Mouse (Mus musculus): ENCODE measurements around the gene Man1a2. TPM values are rescaled to one million over a fixed set of nuclear protein-coding genes. Genes with fewer than 3 reads are reported as not detected.

Gene Man1a2
- polyA plus RNA-seq, 1 experiment from 2014 or later = 67.2 TPM

GRCm38 (mm10) chr3:100515754-100516141 is 169.6 kb downstream of the Man1a2 start:
- WGBS = 85% methylated on average over 5 of the region's 5 CpGs
- H3K9me3 ChIP-seq (replicated peaks) = no peaks in the 10 kb centered on the region
- H3K4me3 ChIP-seq (replicated peaks) = no peak overlapping the region

GRCm38 (mm10) chr3:100515093-100515753 is 170.1 kb downstream of the Man1a2 start:
- Histone ChIP-seq H3K9ac (no peak overlapping the region), H3K4me3 (replicated peaks) (no peak overlapping the region), H3K27ac (no peak overlapping the region), H3K4me1 (no peaks in the 10 kb centered on the region), H3K9me3 (replicated peaks) (no peaks in the 10 kb centered on the region), H3K36me3 (no peaks in the 10 kb centered on the region), H3K4me2 (no peak overlapping the region), H3K27me3 (no peaks in the 10 kb centered on the region)
- 83% methylated on average over 8 of the region's 8 CpGs for WGBS
- ATAC-seq (replicated peaks; ENCODE audit: low FRiP score) = no peak

More at GRCm38 (mm10) chr3:100515754-100516141, 169.6 kb downstream of the Man1a2 start:
- no peaks in the 10 kb centered on the region for H3K27me3 ChIP-seq
- no peaks in the 10 kb centered on the region for H3K4me1 ChIP-seq
- ATAC-seq (replicated peaks; ENCODE audit: low FRiP score) = 0 out of 2 replicates have a peak, but pooled peaks have one; percentile 37
- H3K4me2 ChIP-seq = no peak overlapping the region
- no peak overlapping the region for H3K9ac ChIP-seq
- no peak overlapping the region for H3K27ac ChIP-seq
- no peaks in the 10 kb centered on the region for H3K36me3 ChIP-seq

Other genes with a start within 250 kb of the Man1a2 start
- 7.3 and 9.4 TPM in 2 replicates for gene Tent5c, start 196.2 kb downstream of the Man1a2 start, polyA plus RNA-seq (2015; fragmentation: Nextera tagmentation; extraction: Ambion mirVana)
- gene Vtcn1, start 140.0 kb upstream of the Man1a2 start, polyA plus RNA-seq (2015; fragmentation: Nextera tagmentation; extraction: Ambion mirVana) = 0.25 and 0.32 TPM in 2 replicates
- gene Trim45, start 236.7 kb upstream of the Man1a2 start, polyA plus RNA-seq (2015; fragmentation: Nextera tagmentation; extraction: Ambion mirVana) = 5.2 and 7.4 TPM in 2 replicates

Measured in kidney, embryonic 15.5 days (tissue).